Mouse (Mus musculus) layer of hippocampus, postnatal 14 days (tissue): ENCODE results near the gene Adcy5. TPM values are rescaled to one million over a fixed set of nuclear protein-coding genes. Genes with fewer than 3 reads are reported as not detected.

Experiments
- DNase-seq, 2 experiments: peaks; one replicate each; pipeline ENCODE4 v3.0.0; 2021 to 2022; ENCODE audit warnings: low spot score in 2 of 2, mixed read lengths in 1 of 2
- total RNA-seq, 2 experiments: library from RNA; stranded (reverse); gene quantifications; 2 replicates each; pipeline ENCODE4 v1.2.3; 2021

Gene Adcy5
- total RNA-seq, 2 experiments from 2014 or later, result 68.8 to 69.8 TPM

DNA sequence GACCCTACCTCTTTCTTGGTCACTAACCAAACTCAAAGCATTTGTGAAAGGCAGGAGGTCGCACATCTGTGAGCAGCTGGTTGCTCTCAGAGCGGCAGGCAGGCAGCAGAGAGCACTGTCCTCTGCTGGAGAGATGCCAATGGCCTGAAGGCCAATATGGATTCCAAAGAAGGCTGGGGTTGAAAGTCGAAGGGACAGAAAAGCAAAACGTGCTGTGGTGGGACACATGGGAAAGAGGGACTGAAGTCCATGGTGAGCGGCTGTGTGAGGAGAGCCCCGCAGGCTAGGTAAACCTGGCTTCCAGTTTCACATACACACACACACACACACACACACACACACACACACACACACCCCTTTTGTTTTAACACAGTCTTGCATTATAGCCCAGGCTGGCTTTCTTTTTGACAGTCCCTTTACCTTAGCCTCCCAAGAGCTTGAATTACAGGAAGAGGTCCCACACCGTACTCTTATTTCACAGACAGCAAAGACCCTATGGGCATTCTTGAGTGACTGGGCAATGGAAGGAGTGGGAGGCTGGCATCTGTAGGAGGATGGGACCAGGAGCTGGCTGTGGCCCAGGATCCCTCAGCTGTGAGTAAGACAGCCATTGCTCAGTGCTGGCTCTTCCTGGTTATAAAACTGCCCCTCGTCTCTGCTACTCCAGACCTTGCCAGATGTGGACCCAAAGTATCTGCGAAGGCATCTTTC, 45.9 kb downstream of the Adcy5 start:
- no peak for DNase-seq

DNA sequence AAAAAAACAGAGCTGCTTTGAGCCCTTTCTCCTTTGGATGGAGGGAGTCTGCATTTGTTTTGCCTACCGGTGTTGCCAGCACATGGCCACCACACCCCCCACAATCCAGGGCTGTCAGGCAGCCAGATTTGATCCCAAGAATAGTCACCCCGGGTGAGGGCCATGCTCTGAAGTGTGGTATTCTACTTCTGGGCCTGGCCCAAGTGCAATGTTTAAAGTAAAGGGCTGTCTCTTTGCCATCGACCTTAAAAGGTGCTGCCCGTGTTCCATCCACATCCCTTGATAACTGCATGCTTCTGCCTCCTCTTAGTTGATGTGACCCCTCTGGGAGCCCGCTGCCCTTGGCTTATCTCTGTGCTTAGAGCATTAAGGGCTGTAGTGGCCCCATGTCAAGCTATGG, 46.6 kb downstream of the Adcy5 start:
- DNase-seq, result no peak

- no peak for DNase-seq
Observed at GRCm38 (mm10) chr16:35203511-35203910, 48.8 kb downstream of the Adcy5 start.

- DNase-seq, result no peak
Observed at GRCm38 (mm10) chr16:35205681-35206080, 51.0 kb downstream of the Adcy5 start.

GRCm38 (mm10) chr16:35206426-35206825, 51.7 kb downstream of the Adcy5 start:
- no peak for DNase-seq

DNA sequence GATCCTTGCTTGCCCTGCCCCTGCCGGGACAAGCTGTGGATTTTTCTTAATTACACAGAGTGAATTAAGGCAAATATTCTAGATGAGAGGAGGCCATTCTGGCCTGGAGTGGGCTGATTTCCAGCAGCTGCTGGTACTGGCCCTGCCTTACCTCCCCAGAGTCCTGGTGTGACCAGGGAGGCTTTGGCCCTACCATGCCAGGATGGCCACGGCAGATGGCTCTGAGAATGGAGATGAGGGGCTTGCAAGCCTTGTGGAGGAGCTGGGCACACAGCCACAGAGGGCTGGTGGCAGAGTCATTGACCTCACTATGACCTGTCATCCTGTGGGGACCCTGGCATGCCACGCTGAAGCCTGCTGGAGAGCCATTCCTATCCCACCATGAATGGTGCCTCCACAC, 54.1 kb downstream of the Adcy5 start:
- DNase-seq, result no peak

- DNase-seq, result no peak
Observed at GRCm38 (mm10) chr16:35209753-35210152, 55.1 kb downstream of the Adcy5 start.

DNA sequence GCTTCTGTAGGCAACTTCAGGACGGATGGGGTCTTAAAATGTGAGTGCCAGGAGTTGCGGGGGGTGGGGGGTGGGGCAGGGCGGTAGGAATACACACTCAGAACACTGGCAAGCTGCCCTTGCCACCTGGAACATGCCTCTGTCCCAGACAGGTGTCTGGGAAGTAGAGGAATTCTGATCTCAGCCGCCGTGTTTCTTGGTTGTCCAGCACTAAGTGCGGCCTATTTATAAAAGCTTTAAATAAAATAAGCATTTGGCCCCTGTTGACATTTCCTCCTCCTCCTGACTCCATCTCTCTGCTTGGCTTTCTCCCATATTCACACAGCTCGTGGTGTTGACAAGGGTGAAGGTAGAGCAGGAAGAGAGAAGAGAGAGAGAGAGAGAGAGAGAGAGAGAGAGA, 60.4 kb downstream of the Adcy5 start:
- DNase-seq, result no peak

DNA sequence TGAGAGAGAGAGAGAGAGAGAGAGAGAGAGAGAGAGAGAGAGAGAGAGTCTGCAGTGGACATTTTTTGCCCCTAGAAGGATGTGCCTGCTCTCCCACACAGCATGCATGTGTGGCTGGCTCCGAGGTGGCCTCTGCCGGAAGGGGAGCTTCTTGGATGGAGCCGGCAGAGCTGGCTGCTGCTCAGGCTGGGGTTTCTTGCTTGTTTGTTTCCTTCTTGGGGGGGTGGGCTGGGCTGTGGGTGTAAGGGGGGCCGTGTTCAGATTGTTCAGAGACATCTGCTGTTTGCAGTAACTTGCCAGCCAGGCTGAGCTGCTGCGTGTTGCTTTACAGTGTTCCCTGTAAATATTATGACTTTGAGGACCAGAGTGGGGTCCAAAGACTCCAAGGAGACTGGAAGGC, 60.8 kb downstream of the Adcy5 start:
- no peak for DNase-seq

GRCm38 (mm10) chr16:35216826-35217491, 62.3 kb downstream of the Adcy5 start:
- DNase-seq, result no peak

GRCm38 (mm10) chr16:35220412-35220811, 65.7 kb downstream of the Adcy5 start:
- no peak for DNase-seq

DNA sequence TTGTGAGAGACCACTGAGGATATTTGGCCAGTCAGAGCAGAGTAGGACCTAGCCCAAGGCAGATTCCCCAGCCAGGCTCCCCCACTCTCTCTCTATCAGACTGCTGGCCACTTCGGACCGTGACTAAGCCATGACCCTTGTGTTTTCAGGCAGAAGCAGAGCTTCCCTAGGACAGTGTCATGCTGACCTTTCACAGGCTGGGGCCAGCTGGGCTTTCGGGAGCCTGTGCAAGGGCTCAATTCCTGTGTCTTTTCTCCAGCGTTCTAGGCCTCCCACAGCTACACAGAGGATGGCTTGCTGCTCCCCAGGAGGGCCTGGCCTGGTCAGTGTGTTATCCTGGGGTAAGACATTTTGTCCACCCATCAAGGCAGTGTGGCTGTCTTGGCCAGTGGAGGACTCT, 66.9 kb downstream of the Adcy5 start:
- no peak for DNase-seq

DNA sequence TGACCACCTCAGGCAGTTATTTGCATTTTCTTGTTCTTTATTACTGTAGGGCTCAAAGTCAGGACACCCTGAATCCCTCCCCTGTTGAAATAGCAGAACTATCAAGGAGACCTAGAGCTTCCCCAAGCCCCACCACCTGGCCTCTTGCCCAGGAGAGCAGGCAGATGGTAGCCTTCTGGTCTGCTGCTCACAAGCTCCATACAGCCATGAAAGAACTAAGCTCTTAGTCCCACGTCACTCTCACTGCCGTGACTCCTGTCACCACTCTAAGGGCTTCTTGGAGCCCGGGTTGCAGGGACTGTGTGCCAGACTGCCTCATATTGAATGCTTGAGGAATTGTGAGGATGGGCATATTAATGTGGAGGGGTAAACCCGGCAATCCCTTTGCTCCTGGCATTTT, 69.3 kb downstream of the Adcy5 start:
- peak in 1 of 2 experiments; percentile 49 for DNase-seq

DNA sequence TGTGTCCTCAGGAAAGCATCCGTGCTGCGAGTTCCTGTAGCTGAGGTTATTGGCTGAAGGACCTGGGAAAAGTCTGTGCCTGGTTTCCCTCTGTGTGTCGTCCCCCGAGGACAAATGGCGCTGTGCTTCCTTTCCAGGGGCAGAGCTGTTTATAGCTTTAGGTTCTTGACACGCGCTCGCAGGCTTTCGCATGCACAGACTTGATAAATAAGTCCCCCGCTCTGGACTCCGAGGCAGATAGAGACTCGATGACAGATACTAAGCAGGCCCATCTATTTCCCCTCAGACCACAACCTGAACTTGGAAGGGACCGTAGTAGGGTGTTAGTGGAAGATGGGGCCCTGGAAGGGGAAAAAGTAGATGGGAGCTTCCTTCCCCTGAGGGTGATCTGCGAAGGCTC, 70.0 kb downstream of the Adcy5 start:
- DNase-seq, result no peak

DNA sequence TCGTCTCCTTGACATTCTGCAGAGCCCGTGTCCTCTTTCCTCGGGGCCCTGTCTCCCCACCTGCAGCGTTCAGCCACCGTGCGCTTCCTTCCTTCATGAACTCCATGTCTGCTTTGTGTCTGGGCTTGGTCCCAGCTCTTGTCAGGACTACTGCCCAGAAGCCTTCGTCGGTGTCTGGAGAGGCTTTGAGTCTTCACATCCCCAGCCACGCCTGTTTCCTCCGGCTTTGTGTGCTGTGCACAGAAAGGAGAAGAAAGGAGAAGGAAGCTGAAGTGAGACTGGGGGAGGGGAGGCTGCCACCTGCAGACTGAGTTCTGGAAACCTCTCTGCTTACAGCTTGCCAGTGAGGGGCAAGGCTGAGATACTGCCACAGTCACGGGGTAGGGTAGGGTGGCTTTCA, 74.9 kb downstream of the Adcy5 start:
- no peak for DNase-seq

DNA sequence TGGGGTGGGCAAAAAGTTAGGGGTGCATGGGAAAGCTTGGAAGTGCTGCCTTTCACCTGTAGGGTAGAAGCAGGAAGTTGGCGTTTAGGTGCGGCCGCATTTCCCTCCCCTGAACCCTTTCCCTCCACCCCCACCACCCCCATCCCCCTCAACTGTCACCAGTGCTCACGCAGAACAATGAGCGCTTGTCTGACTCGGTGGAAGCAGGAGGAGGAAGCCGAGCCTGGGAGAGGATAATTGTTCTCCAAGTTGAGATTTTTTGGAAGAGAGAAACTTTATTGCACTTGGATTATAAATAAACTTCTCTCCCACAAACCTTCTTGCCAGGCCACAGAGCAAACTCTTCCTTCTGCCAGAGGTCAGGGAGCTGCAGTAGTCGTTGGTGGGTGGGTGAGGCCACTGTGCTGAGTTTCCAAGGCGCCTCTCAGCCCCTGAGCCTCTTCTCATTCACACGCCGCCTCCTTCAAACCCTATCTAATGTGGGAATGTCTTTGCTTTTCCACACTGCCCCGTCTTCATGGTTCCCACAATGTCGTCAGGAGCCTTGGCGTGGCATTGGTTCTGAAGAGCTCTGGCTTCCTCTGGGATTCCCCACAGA, 77.6 kb downstream of the Adcy5 start:
- DNase-seq, result no peak

GRCm38 (mm10) chr16:35233329-35233728, 78.7 kb downstream of the Adcy5 start:
- peak in 1 of 2 experiments; percentile 53 for DNase-seq

GRCm38 (mm10) chr16:35237091-35237490, 82.4 kb downstream of the Adcy5 start:
- no peak for DNase-seq

DNA sequence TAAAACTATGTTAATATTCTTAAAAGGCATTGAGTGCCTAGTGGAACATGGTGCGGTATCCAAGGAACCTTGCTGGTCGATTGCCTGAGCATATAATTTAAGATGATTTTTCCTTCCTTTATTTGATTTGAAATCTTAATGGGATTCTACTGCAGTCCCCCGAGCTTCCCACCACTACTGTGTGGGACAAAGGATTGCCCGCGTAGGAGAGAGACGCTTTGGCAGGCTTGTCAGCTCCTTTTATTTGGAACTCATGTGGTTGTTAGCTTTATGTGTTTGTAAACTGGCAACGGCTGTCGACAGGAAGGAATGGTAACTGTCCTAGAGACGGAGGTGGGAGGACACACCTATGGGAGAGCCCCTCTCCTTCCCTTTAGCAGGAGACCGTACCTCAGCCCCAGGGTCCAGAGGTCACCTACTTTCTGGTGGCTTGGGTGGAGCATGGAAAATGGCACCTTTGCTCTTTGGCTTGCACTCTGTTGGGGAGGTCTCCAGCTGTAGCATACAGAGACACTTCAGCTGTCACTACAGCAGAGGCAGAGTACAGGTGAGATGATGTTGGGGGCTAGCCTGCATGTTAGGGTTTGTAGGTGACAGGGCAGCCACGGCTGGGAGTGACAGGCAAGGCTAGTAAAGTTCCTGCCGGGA, 84.8 kb downstream of the Adcy5 start:
- DNase-seq, result no peak

DNA sequence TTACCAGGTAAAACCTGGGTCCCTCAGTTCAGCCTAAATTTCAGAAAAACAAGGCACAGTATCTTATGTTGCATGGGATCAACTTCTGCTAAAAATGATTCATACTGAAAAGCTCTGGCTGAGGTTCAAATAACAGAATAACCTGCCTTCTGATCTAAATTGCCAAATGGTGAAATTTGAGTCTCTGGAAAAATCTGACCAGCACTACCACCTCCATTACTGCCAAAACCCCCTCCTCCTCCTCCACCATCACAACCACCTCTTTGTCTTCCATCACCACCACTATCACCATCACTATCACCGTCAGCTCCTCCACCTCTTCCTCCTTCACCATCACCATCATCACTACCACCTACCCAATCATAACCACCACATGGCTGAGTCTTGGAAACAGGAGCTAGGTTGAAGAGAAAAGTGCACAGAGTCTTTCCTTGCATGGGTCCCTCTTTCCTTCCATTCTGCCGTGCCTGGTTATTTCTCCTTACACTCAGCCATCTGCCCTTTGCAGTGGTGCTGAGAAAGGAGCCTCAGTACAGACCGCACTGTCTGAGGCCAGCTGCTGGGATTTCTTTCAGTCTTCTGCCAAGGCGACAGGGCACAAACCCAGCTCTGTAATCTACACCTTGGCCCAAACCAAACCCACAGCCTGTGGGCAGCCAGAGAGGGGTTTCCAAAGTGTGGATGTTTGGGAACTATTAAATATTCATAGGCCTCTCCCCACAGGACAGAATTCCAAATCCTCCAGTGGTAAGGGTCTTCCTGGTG, 85.5 kb downstream of the Adcy5 start:
- DNase-seq, result peak in 1 of 2 experiments; percentile 33

DNA sequence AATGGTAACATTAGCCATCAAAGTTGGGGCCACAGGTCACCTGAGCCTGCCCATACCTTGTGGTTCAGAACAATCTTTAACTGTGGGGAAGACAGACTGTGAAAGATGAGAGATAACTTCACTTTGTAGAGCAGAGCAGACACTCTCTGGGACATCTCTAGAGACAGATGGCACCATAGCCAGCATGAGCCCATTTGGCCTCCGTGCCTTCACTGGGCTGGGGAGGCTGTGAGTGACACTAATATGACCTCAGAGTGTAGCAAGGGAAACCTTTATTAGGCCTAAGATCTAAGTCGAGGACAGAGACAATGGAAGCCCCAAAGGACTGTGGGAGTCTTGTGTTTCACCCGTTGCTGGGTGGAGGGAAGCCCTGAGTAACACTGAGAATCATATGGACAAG, 92.7 kb downstream of the Adcy5 start:
- DNase-seq, result no peak
